Mouse (Mus musculus): ENCODE results near the gene Lyrm1.

The Lyrm1 gene

GRCm38 (mm10) chr7:119969320-119969719 is 73.7 kb downstream of the Lyrm1 start:
- DNase-seq: no peak

- DNase-seq: no peak
These were observed 78.6 kb downstream of the Lyrm1 start for GRCm38 (mm10) chr7:119974214-119974613.

- DNase-seq: no peak
These were observed 80.6 kb downstream of the Lyrm1 start for GRCm38 (mm10) chr7:119976256-119976655.

GRCm38 (mm10) chr7:119977574-119977973 is 81.9 kb downstream of the Lyrm1 start:
- no peak for DNase-seq

- no peak for DNase-seq
These were observed 82.9 kb downstream of the Lyrm1 start for GRCm38 (mm10) chr7:119978576-119978975.

- DNase-seq: no peak
These were observed 84.5 kb downstream of the Lyrm1 start for GRCm38 (mm10) chr7:119980170-119980569.

- DNase-seq: no peak
These were observed 89.7 kb downstream of the Lyrm1 start for GRCm38 (mm10) chr7:119985279-119985912.

- no peak for DNase-seq
These were observed 101.4 kb downstream of the Lyrm1 start for GRCm38 (mm10) chr7:119997066-119997465.
